Mouse (Mus musculus): ENCODE results near the gene Ms4a8a. TPM values are rescaled to one million over a fixed set of nuclear protein-coding genes. Genes with fewer than 3 reads are reported as not detected.

The Ms4a8a gene
- polyA plus RNA-seq, 2 experiments, result 0.08 to 0.11 TPM

- ATAC-seq (ENCODE audit: insufficient read depth) (no peak), DNase-seq (ENCODE audit: low read depth in 3 of 3, low spot score in 3 of 3) (no peak)
- H3K9me3 ChIP-seq (ENCODE audit: control insufficient read depth, low read length), result no peaks in the 10 kb centered on the region
- no peak overlapping the region for H3K9ac ChIP-seq (replicated peaks)
- H3K36me3 ChIP-seq (replicated peaks; ENCODE audit: control insufficient read depth, insufficient read depth, low read depth), result no peaks in the 10 kb centered on the region
- WGBS (ENCODE audit: insufficient replicate concordance), result 40% methylated on average over 2 of the region's 2 CpGs
- no peaks in the 10 kb centered on the region for H3K27me3 ChIP-seq (ENCODE audit: control insufficient read depth, insufficient read depth, low read length)
- peaks cover 0 to 5% of the 10 kb centered on the region in 2 experiments; a peak in 1 of 4 replicates for H3K4me1 ChIP-seq (replicated peaks; ENCODE audit: control insufficient read depth in 2 of 2, insufficient read depth in 2 of 2, low read length in 1 of 2)
- H3K4me2 ChIP-seq (ENCODE audit: low read depth), result no peak overlapping the region
- no peak overlapping the region for H3K27ac ChIP-seq
- TF ChIP-seq CTCF (IDR thresholded peaks at IDR 0.05; ENCODE audit: low read depth), result no peak
- no peak for TF ChIP-seq EP300 (IDR thresholded peaks at IDR 0.05; ENCODE audit: low read depth)
- no peak overlapping the region for H3K4me3 ChIP-seq (ENCODE audit: insufficient read depth in 1 of 2, low read depth in 2 of 2, low read length in 2 of 2)
These were observed 30.6 kb downstream of the Ms4a8a start for GRCm38 (mm10) chr19:11050286-11050685.

DNA sequence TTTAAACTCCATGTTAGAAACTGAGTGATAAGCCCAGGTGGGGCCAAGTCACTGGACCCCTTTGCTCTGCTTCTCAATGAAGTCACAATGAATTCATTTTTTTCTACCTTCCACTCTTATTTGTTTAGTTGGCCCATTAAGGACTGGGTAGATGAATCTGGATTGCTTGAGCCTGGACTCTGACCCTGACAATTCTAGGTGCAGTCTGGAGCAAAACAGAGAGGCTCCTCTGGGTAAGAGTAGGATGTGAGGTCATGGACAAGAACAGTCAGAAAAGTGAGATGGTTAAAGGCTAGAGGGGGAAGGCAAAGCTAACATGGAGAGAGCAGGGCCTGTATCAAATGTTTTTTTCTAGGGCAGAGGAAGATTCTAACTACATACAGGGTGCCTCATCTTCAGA, 31.5 kb downstream of the Ms4a8a start:
- Histone ChIP-seq H3K9ac (replicated peaks) (no peak overlapping the region), H3K36me3 (replicated peaks; ENCODE audit: control insufficient read depth, insufficient read depth, low read depth) (no peaks in the 10 kb centered on the region), H3K4me1 (replicated peaks; ENCODE audit: control insufficient read depth in 2 of 2, insufficient read depth in 2 of 2, low read length in 1 of 2) (peaks cover 0 to 5% of the 10 kb centered on the region in 2 experiments; a peak in 1 of 4 replicates), H3K4me3 (ENCODE audit: insufficient read depth in 1 of 2, low read depth in 2 of 2, low read length in 2 of 2) (no peak overlapping the region), H3K27ac (no peak overlapping the region), H3K4me2 (ENCODE audit: low read depth) (no peak overlapping the region), H3K9me3 (ENCODE audit: control insufficient read depth, low read length) (no peaks in the 10 kb centered on the region), H3K27me3 (ENCODE audit: control insufficient read depth, insufficient read depth, low read length) (no peaks in the 10 kb centered on the region)
- ATAC-seq (ENCODE audit: insufficient read depth) (no peak), DNase-seq (ENCODE audit: low read depth in 3 of 3, low spot score in 3 of 3) (no peak)
- no peak for TF ChIP-seq CTCF (IDR thresholded peaks at IDR 0.05; ENCODE audit: low read depth)
- TF ChIP-seq EP300 (IDR thresholded peaks at IDR 0.05; ENCODE audit: low read depth), result no peak

DNA sequence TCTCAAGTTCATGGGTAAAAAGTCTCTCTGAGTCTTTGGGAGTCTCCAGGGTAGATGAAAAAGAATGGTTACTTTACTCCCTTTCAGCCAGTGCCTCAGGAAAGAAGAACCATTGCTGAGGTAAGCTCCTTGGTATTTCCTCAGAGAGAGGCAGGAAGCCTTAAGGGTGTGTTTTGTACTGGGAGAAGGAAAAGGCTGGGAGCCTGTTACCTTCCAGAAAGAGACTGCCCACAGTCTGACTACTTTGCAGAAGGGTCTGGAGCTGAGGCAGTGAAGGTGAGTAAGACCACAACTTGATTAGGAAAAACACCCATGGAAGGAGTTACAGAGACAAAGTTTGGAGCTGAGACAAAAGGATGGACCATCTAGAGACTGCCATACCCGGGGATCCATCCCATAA, 32.4 kb downstream of the Ms4a8a start:
- DNase-seq (ENCODE audit: low read depth in 3 of 3, low spot score in 3 of 3) (no peak), ATAC-seq (ENCODE audit: insufficient read depth) (no peak)
- Histone ChIP-seq H3K4me2 (ENCODE audit: low read depth) (no peak overlapping the region), H3K36me3 (replicated peaks; ENCODE audit: control insufficient read depth, insufficient read depth, low read depth) (no peaks in the 10 kb centered on the region), H3K9ac (replicated peaks) (no peak overlapping the region), H3K27ac (no peak overlapping the region), H3K9me3 (ENCODE audit: control insufficient read depth, low read length) (no peaks in the 10 kb centered on the region), H3K4me1 (replicated peaks; ENCODE audit: control insufficient read depth in 2 of 2, insufficient read depth in 2 of 2, low read length in 1 of 2) (peaks cover 0 to 5% of the 10 kb centered on the region in 2 experiments; a peak in 1 of 4 replicates), H3K4me3 (ENCODE audit: insufficient read depth in 1 of 2, low read depth in 2 of 2, low read length in 2 of 2) (no peak overlapping the region), H3K27me3 (ENCODE audit: control insufficient read depth, insufficient read depth, low read length) (no peaks in the 10 kb centered on the region)
- no peak for TF ChIP-seq CTCF (IDR thresholded peaks at IDR 0.05; ENCODE audit: low read depth)
- TF ChIP-seq EP300 (IDR thresholded peaks at IDR 0.05; ENCODE audit: low read depth), result no peak
- WGBS (ENCODE audit: insufficient replicate concordance), result 17% methylated on average over 1 of the region's 1 CpGs

DNA sequence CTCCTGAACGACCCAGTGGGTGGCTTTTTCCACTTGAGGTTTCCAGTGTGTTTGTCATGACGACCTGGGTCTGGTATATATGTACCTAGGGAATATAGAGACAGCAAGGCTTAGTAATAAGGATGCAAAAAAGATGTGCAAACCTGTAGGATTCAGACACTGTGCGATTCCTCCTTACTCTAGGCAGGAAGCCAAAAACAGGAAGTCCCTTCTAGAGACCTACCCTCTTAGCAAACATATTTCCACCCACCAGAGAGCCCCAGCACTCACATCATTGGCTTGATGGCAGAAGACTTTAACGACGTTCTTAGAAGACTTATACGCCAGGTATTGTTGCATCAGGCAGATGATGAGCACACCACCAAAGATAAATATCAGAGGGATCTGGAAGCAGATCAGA, 32.9 kb downstream of the Ms4a8a start:
- H3K27ac ChIP-seq, result no peak overlapping the region
- no peak for TF ChIP-seq EP300 (IDR thresholded peaks at IDR 0.05; ENCODE audit: low read depth)
- no peak for TF ChIP-seq CTCF (IDR thresholded peaks at IDR 0.05; ENCODE audit: low read depth)
- no peak for ATAC-seq (ENCODE audit: insufficient read depth)
- H3K4me2 ChIP-seq (ENCODE audit: low read depth), result no peak overlapping the region
- DNase-seq (ENCODE audit: low read depth in 3 of 3, low spot score in 3 of 3), result no peak
- peaks cover 0 to 5% of the 10 kb centered on the region in 2 experiments; a peak in 1 of 4 replicates for H3K4me1 ChIP-seq (replicated peaks; ENCODE audit: control insufficient read depth in 2 of 2, insufficient read depth in 2 of 2, low read length in 1 of 2)
- no peaks in the 10 kb centered on the region for H3K27me3 ChIP-seq (ENCODE audit: control insufficient read depth, insufficient read depth, low read length)
- H3K9ac ChIP-seq (replicated peaks), result no peak overlapping the region
- H3K4me3 ChIP-seq (ENCODE audit: insufficient read depth in 1 of 2, low read depth in 2 of 2, low read length in 2 of 2), result no peak overlapping the region
- 26% methylated on average over 6 of the region's 6 CpGs for WGBS (ENCODE audit: insufficient replicate concordance)
- H3K9me3 ChIP-seq (ENCODE audit: control insufficient read depth, low read length), result no peaks in the 10 kb centered on the region
- no peaks in the 10 kb centered on the region for H3K36me3 ChIP-seq (replicated peaks; ENCODE audit: control insufficient read depth, insufficient read depth, low read depth)

GRCm38 (mm10) chr19:11044996-11045711, 35.7 kb downstream of the Ms4a8a start:
- peak overlapping the region; percentile 53 for H3K4me2 ChIP-seq (ENCODE audit: low read depth)
- no peaks in the 10 kb centered on the region for H3K27me3 ChIP-seq (ENCODE audit: control insufficient read depth, insufficient read depth, low read length)
- H3K9ac ChIP-seq (replicated peaks), result no peak overlapping the region
- no peak overlapping the region for H3K27ac ChIP-seq
- TF ChIP-seq CTCF (IDR thresholded peaks at IDR 0.05; ENCODE audit: low read depth), result peak; percentile 70
- TF ChIP-seq EP300 (IDR thresholded peaks at IDR 0.05; ENCODE audit: low read depth), result no peak
- 0 out of 4 replicates have a peak overlapping the region, but pooled peaks of 1 of the 2 experiments have one; percentile 44 for H3K4me3 ChIP-seq (ENCODE audit: insufficient read depth in 1 of 2, low read depth in 2 of 2, low read length in 2 of 2)
- 4% methylated on average over 38 of the region's 40 CpGs for WGBS (ENCODE audit: insufficient replicate concordance)
- ATAC-seq (ENCODE audit: insufficient read depth) (peak; percentile 95), DNase-seq (ENCODE audit: low read depth in 3 of 3, low spot score in 3 of 3) (peak; percentile 18 to 29 (median 29))
- H3K4me1 ChIP-seq (replicated peaks; ENCODE audit: control insufficient read depth in 2 of 2, insufficient read depth in 2 of 2, low read length in 1 of 2), result peaks cover 0 to 5% of the 10 kb centered on the region in 2 experiments; a peak in 1 of 4 replicates
- H3K9me3 ChIP-seq (ENCODE audit: control insufficient read depth, low read length), result no peaks in the 10 kb centered on the region
- H3K36me3 ChIP-seq (replicated peaks; ENCODE audit: control insufficient read depth, insufficient read depth, low read depth), result no peaks in the 10 kb centered on the region

All from liver, embryonic 14.5 days (tissue).